Mouse (Mus musculus) embryonic fibroblast, embryonic 13.5 days (primary cell): ENCODE results near the gene Padi1. TPM values are rescaled to one million over a fixed set of nuclear protein-coding genes. Genes with fewer than 3 reads are reported as not detected.

Source experiments
- H3K27ac ChIP-seq: 2 replicates; pipeline ENCODE4 v1.5.1; 2012; ENCODE audit warnings: low read length, control low read depth, inconsistent platforms; ENCODE audit not compliant: insufficient read depth
- H3K4me1 ChIP-seq: 2 replicates; pipeline ENCODE4 v1.6.1; 2011; ENCODE audit warnings: low read length; ENCODE audit not compliant: control insufficient read depth, insufficient read depth
- H3K4me3 ChIP-seq: 2 replicates; pipeline ENCODE4 v1.5.1; 2011; ENCODE audit warnings: mild to moderate bottlenecking, control low read depth, low read length; ENCODE audit not compliant: insufficient read depth
- CTCF ChIP-seq: IDR thresholded peaks from 2 replicates; pipeline ENCODE4 v1.5.1; 2011; ENCODE audit warnings: mild to moderate bottlenecking, control low read depth, low read length, moderate library complexity, borderline replicate concordance; ENCODE audit not compliant: insufficient read depth
- POLR2A ChIP-seq: IDR thresholded peaks from 2 replicates; pipeline ENCODE4 v1.6.1; 2011; ENCODE audit warnings: low read depth, mild to moderate bottlenecking, control low read depth, low read length, moderate library complexity
- polyA plus RNA-seq: library from polyadenylated mRNA; stranded (reverse); fragments of >200 nt; gene quantifications from 2 replicates; pipeline ENCODE4 v1.2.4, GENCODE M21; 2011; ENCODE audit warnings: low read depth; ENCODE audit not compliant: missing spikeins, insufficient read length

The Padi1 gene
- polyA plus RNA-seq, 1 experiment: not detected

- Histone ChIP-seq H3K4me1 (no peaks in the 10 kb centered on the region), H3K27ac (no peak overlapping the region), H3K4me3 (no peak overlapping the region)
- TF ChIP-seq POLR2A (no peak), CTCF (no peak)
Observed at GRCm38 (mm10) chr4:140868484-140869190, 23.1 kb upstream of the Padi1 start.

- Histone ChIP-seq H3K4me3 (no peak overlapping the region), H3K27ac (no peak overlapping the region), H3K4me1 (no peaks in the 10 kb centered on the region)
- TF ChIP-seq CTCF (no peak), POLR2A (no peak)
Observed at GRCm38 (mm10) chr4:140862036-140862650, 16.6 kb upstream of the Padi1 start.

- Histone ChIP-seq H3K27ac (no peak overlapping the region), H3K4me1 (no peaks in the 10 kb centered on the region)
- no peak for TF ChIP-seq CTCF
Observed at GRCm38 (mm10) chr4:140860767-140861147, 15.2 kb upstream of the Padi1 start.

GRCm38 (mm10) chr4:140860125-140860766, 14.7 kb upstream of the Padi1 start:
- Histone ChIP-seq H3K27ac (no peak overlapping the region), H3K4me3 (no peak overlapping the region), H3K4me1 (no peaks in the 10 kb centered on the region)
- TF ChIP-seq POLR2A: no peak
- no peak for TF ChIP-seq CTCF

More at GRCm38 (mm10) chr4:140860767-140861147, 15.2 kb upstream of the Padi1 start:
- no peak overlapping the region for H3K4me3 ChIP-seq

GRCm38 (mm10) chr4:140859291-140859690, 13.7 kb upstream of the Padi1 start:
- Histone ChIP-seq H3K4me3 (no peak overlapping the region), H3K4me1 (no peaks in the 10 kb centered on the region), H3K27ac (no peak overlapping the region)
- TF ChIP-seq POLR2A (no peak), CTCF (no peak)

GRCm38 (mm10) chr4:140857813-140858212, 12.2 kb upstream of the Padi1 start:
- no peak overlapping the region for H3K27ac ChIP-seq
- H3K4me3 ChIP-seq: no peak overlapping the region
- H3K4me1 ChIP-seq: no peaks in the 10 kb centered on the region
- TF ChIP-seq POLR2A (no peak), CTCF (no peak)

- Histone ChIP-seq H3K27ac (no peak overlapping the region), H3K4me3 (no peak overlapping the region), H3K4me1 (no peaks in the 10 kb centered on the region)
- no peak for TF ChIP-seq POLR2A
- TF ChIP-seq CTCF: no peak
Observed at GRCm38 (mm10) chr4:140857041-140857440, 11.5 kb upstream of the Padi1 start.

GRCm38 (mm10) chr4:140855151-140855550, 9.6 kb upstream of the Padi1 start:
- TF ChIP-seq POLR2A (no peak), CTCF (no peak)
- H3K4me1 ChIP-seq: no peaks in the 10 kb centered on the region
- H3K4me3 ChIP-seq: no peak overlapping the region
- no peak overlapping the region for H3K27ac ChIP-seq

GRCm38 (mm10) chr4:140854455-140854864, 8.9 kb upstream of the Padi1 start:
- H3K27ac ChIP-seq: no peak overlapping the region
- no peaks in the 10 kb centered on the region for H3K4me1 ChIP-seq
- no peak overlapping the region for H3K4me3 ChIP-seq
- TF ChIP-seq POLR2A (no peak), CTCF (no peak)

GRCm38 (mm10) chr4:140853626-140854025, 8.0 kb upstream of the Padi1 start:
- no peaks in the 10 kb centered on the region for H3K4me1 ChIP-seq
- no peak overlapping the region for H3K27ac ChIP-seq
- TF ChIP-seq POLR2A (no peak), CTCF (no peak)
- H3K4me3 ChIP-seq: no peak overlapping the region

- Histone ChIP-seq H3K4me1 (no peaks in the 10 kb centered on the region), H3K27ac (no peak overlapping the region), H3K4me3 (no peak overlapping the region)
- no peak for TF ChIP-seq CTCF
- TF ChIP-seq POLR2A: no peak
Observed at GRCm38 (mm10) chr4:140849310-140849709, 3.7 kb upstream of the Padi1 start.
